Mouse (Mus musculus) neutrophil, adult 65 days (primary cell): ENCODE measurements around the gene Nol11. TPM values are rescaled to one million over a fixed set of nuclear protein-coding genes. Genes with fewer than 3 reads are reported as not detected.

Experiments used
- total RNA-seq: library from RNA; stranded (reverse); gene quantifications from 2 replicates; pipeline ENCODE4 v1.2.4, GENCODE M21; 2023

Nol11 gene
- total RNA-seq = 13.6 and 15.3 TPM in 2 replicates

GRCm38 (mm10) chr11:107188565-107189552 is at the start of gene Nol11:
TSS of gene Nol11 (minus strand) at chr11:107189381.

GRCm38 (mm10) chr11:107131749-107132421 is 57.3 kb downstream of the Nol11 start, which contains the start of gene Bptf:
TSS of gene Bptf (minus strand) at chr11:107132127.

Other genes starting within 250 kb of the Nol11 start
- 86.9 and 90.0 TPM in 2 replicates for gene Kpna2, start 189.8 kb downstream of the Nol11 start, total RNA-seq
- gene 1810010H24Rik, start 163.7 kb downstream of the Nol11 start, total RNA-seq = 0.48 TPM in 1 of 2 replicates, not detected in the other
- gene Bptf, start 57.3 kb downstream of the Nol11 start, total RNA-seq = 55.3 and 64.5 TPM in 2 replicates